ENCODE assay signal across 9 mouse cellular contexts in the genomic region with DNA sequence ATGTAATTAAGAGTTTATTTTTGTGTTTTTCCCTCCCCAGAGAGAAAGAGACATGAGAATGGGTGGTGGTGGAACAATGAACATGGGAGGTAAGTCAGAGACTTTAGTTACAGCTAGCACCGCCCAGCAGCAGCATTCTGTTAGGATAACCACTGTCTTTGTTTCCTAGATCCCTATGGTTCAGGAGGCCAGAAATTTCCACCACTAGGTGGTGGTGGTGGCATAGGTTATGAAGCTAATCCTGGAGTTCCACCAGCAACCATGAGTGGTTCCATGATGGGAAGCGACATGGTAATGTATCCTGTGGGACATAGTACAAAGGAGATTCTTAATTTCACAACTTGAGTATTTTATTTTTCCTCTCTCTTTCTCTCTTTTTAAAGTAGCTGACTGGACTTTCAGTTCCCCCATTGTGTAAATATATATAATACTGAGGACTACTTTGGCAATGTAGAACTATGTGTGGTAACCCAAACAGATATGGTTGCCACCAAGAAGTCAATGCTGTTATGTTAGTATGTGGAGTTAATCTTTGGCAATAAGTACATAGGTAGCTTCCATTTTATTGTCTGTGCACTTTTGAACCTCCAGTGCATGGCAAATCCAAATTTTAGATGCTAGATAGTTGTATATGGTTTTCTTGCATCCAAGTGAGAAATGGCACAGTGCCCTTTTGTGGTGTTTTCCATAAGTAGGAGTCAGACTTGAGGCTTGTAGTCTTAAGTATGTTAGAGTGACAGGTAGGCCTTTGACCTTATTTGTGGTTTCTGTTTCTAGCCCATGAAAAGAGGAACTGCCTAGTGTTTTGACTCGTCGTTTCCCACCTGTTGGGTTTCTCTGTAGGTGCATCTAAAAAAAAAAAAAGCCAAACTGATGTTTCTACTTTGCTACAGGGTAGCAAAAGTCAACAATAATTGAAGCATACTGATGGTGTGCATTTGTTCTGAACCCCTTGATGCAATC. TPM values are rescaled to one million over a fixed set of nuclear protein-coding genes. Genes with fewer than 3 reads are reported as not detected.
DNase-seq lines count a peak whose midpoint lies in the region; ATAC-seq lines count a peak whose summit lies in the region.
"Had no signal": no experiment of that assay in that cellular context is flagged by ENCODE, and none has a peak within 500 bp of the region (broad histone marks: within the 10 kb centered on the region; RNA-seq: fewer than 3 reads in every experiment).

No protein-coding gene starts in this region.

- no peak overlapping the region for H3K27ac ChIP-seq in liver, embryonic 12.5 days

- WGBS in liver, embryonic 12.5 days (ENCODE audit: insufficient replicate concordance): 64% methylated on average over 4 of the region's 4 CpGs

- no peak overlapping the region for H3K9ac ChIP-seq in liver, embryonic 12.5 days

- peaks cover 98% of the 10 kb centered on the region for H3K36me3 ChIP-seq in liver, embryonic 12.5 days

- H3K4me3 ChIP-seq in liver, embryonic 12.5 days: no peak overlapping the region

- H3K4me2 ChIP-seq in liver, embryonic 12.5 days: no peak overlapping the region

- ATAC-seq in liver, embryonic 12.5 days: no peak

- no peaks in the 10 kb centered on the region for H3K27me3 ChIP-seq in liver, embryonic 12.5 days (replicated peaks)

- H3K4me1 ChIP-seq in liver, embryonic 12.5 days: peaks cover 39% of the 10 kb centered on the region

- no peaks in the 10 kb centered on the region for H3K9me3 ChIP-seq in liver, embryonic 12.5 days (replicated peaks)

- peak; percentile 58 for DNase-seq in adrenal gland, adult 2 months
- DNase-seq in adrenal gland, adult 8-10 months: no peak
- DNase-seq in liver: peak; percentile 40
- DNase-seq in brain, adult 2 months (ENCODE audit: low read depth, low spot score): peak; percentile 70
- peak; percentile 65 for DNase-seq in induced T-regulatory cell, adult 2 months (ENCODE audit: low read depth)
- peak; percentile 38 for DNase-seq in lung, postnatal 25 days (ENCODE audit: low spot score)
- DNase-seq in left cerebral cortex, adult 8-10 months (ENCODE audit: low spot score in 2 of 2): no peak

RNA-seq across cellular contexts. Expression of a gene that starts 6.4 kb away (rescaled TPM):
- 100 to 1,000 TPM; 122 to 268 TPM for total RNA-seq in adrenal gland, adult 2 months (2021)
- 67.9 and 79.2 TPM in 2 replicates for polyA plus RNA-seq in adrenal gland, adult 2 months (2012; rRNA removed)
- 100 to 1,000 TPM; 141 to 249 (median 190) TPM for total RNA-seq in adrenal gland, adult 8-10 months (2022)
- polyA plus RNA-seq in liver, embryonic 12.5 days (2016; fragmentation: Nextera tagmentation; extraction: Ambion mirVana): 87.6 and 87.8 TPM in 2 replicates
- 100 to 1,000 TPM; 156 to 207 (median 198) TPM for total RNA-seq in left cerebral cortex, adult 8-10 months (2022)

RNA-seq across cellular contexts. Expression of a gene that starts 33.4 kb away (rescaled TPM):
- total RNA-seq in adrenal gland, adult 2 months (2021): 1 to 10 TPM; 5.9 to 7.3 TPM
- 0.47 TPM in 2 replicates for polyA plus RNA-seq in adrenal gland, adult 2 months (2012; rRNA removed)
- total RNA-seq in adrenal gland, adult 8-10 months (2022): 10 to 100 TPM in 3 of 4 experiments, 1 to 10 TPM in 1; 9.5 to 11.6 (median 10.9) TPM
- 13.7 and 15.2 TPM in 2 replicates for polyA plus RNA-seq in liver, embryonic 12.5 days (2016; fragmentation: Nextera tagmentation; extraction: Ambion mirVana)
- 10 to 100 TPM; 10.6 to 14.6 (median 12.9) TPM for total RNA-seq in left cerebral cortex, adult 8-10 months (2022)

RNA-seq across cellular contexts. Expression of a gene that starts 49.7 kb away (rescaled TPM):
- 10 to 100 TPM; 14.2 to 15.3 TPM for total RNA-seq in adrenal gland, adult 2 months (2021)
- polyA plus RNA-seq in adrenal gland, adult 2 months (2012; rRNA removed): 1.7 and 1.9 TPM in 2 replicates
- 10 to 100 TPM; 18.1 to 32.3 (median 25.4) TPM for total RNA-seq in adrenal gland, adult 8-10 months (2022)
- 5.6 and 6.8 TPM in 2 replicates for polyA plus RNA-seq in liver, embryonic 12.5 days (2016; fragmentation: Nextera tagmentation; extraction: Ambion mirVana)
- total RNA-seq in left cerebral cortex, adult 8-10 months (2022): 10 to 100 TPM; 29.7 to 41.0 (median 36.2) TPM
- polyA plus RNA-seq: C2C12 had no signal

RNA-seq across cellular contexts. Expression of a gene that starts 59.6 kb away (rescaled TPM):
- total RNA-seq in adrenal gland, adult 2 months (2021): 10 to 100 TPM; 32.9 to 38.5 TPM
- 2.9 and 3.4 TPM in 2 replicates for polyA plus RNA-seq in adrenal gland, adult 2 months (2012; rRNA removed)
- total RNA-seq in adrenal gland, adult 8-10 months (2022): 10 to 100 TPM; 43.7 to 80.5 (median 57.3) TPM
- polyA plus RNA-seq in liver, embryonic 12.5 days (2016; fragmentation: Nextera tagmentation; extraction: Ambion mirVana): 8.1 and 8.8 TPM in 2 replicates
- 10 to 100 TPM; 52.1 to 61.7 (median 57.4) TPM for total RNA-seq in left cerebral cortex, adult 8-10 months (2022)

Comparison
In these comparisons a context has a peak if more than half of its experiments do, and no peak if none do; other contexts are left out.
1. DNase-seq: peak in adrenal gland, adult 2 months (single experiment), liver (single experiment), brain, adult 2 months (single experiment), induced T-regulatory cell, adult 2 months (single experiment) and lung, postnatal 25 days (single experiment); none in adrenal gland, adult 8-10 months (single experiment) and left cerebral cortex, adult 8-10 months (0 of 2).